Mouse (Mus musculus): ENCODE data around the gene Naa80. TPM values are rescaled to one million over a fixed set of nuclear protein-coding genes. Genes with fewer than 3 reads are reported as not detected.

Naa80 gene
- polyA plus RNA-seq, 1 experiment from 2014 or later: 39.9 TPM

DNA sequence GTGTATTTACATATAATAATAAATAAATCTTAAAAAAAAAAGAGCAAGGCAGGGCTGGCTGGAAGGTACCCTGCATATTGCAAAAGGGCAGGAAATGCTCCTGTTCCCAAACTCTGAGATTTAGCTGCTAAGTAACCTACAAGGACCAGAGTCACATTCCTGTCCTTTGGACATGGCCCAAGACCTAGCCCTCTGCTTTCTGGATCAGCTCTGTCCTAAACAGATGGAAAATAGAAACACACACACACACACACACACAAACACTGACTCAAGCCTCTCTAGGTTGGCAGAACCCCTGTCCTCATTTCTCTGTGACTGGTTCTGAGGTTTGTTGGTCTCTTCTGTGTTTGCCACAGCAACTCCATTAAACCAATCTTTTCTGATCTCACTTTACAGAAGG, 42.3 kb downstream of the Naa80 start:
- Histone ChIP-seq H3K36me3 (ENCODE audit: inconsistent target) (peaks cover 45% of the 10 kb centered on the region), H3K79me2 (ENCODE audit: inconsistent target) (peaks cover 89% of the 10 kb centered on the region), H3K4me3 (ENCODE audit: inconsistent target) (no peak overlapping the region), H3K27ac (no peak overlapping the region)

DNA sequence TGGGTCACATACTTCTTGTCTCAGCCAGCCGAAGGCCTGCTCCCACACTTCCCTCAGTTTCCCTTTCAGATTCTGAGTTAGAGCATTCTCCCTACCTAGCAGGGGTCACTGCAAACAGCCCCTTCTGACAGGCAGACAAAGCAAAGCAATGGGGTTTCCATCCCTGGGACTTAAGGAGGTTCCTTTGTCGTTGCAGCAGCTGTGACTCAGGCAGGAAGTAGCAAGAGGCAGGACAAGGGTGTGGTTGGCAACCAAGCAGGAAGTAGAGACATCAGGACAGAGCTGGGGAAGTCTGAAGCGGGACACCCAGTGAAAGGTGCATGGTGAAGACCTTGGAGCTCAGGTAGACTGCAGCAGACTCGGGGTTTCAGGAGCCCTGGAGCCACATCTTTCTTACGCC, 45.9 kb downstream of the Naa80 start:
- H3K27ac ChIP-seq: peak overlapping the region; percentile 76
- H3K36me3 ChIP-seq (ENCODE audit: inconsistent target): peaks cover 23% of the 10 kb centered on the region
- H3K79me2 ChIP-seq (ENCODE audit: inconsistent target): peaks cover 100% of the 10 kb centered on the region
- 19% methylated on average over 5 of the region's 5 CpGs for WGBS (ENCODE audit: missing documents)
- H3K4me3 ChIP-seq (ENCODE audit: inconsistent target): no peak overlapping the region

DNA sequence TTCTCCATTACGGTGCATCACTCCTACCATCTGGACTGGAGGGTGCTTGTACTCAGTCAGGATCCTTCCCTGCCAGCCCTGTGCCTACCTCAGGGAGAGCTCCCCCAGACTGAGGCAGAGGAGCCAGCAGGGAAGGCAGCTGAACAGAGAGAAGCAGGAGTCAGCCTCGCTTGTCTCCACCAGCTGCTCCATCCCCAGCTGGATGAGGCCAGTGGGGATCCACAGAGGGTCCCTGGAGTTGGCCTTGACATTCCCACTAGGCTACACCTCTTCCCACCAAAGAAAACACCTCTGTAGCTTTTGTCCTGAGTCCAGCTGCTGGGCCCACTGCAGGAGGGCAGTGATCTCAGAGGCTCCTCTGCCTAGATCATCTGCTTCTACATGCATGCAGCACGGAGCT, 46.3 kb downstream of the Naa80 start:
- H3K36me3 ChIP-seq (ENCODE audit: inconsistent target): peaks cover 19% of the 10 kb centered on the region
- H3K27ac ChIP-seq: peak overlapping the region; percentile 76
- peaks cover 100% of the 10 kb centered on the region for H3K79me2 ChIP-seq (ENCODE audit: inconsistent target)
- 65% methylated on average over 3 of the region's 3 CpGs for WGBS (ENCODE audit: missing documents)
- H3K4me3 ChIP-seq (ENCODE audit: inconsistent target): no peak overlapping the region

DNA sequence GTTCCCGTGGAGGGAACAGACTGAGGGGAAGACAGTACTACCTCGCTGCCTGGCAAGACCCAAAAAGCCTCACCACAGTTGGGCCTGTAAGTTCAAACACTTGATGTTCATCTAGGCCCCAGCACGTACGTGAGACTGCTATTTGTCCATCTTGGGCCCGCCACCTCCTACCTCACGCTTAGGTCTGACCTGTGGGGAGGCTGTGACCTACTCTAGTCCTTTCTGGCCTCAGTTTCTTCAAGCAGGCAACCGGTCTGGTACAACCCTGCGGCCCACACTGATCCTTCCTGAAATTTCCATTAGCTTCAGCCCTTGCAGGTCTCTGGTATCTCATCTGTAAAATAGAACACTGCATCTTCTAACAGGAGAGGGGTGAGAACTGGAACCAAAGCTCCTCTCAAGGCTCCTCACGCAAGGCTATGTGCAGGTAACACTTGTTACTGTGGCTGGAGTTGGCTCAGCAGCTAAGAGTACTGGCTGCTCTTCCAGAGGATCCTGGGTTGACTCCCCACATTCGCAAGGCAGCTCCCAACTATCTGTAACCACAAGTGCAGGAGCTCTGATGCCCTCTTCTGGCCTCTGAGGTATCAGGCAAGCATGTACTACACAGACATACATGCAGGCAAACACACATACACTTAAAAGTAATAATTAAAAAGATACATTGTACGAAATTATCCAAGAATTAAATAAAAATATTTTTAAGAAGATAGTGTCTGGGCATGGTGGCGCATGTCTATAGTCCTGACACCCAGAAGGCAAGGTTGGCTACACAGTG, 46.9 kb downstream of the Naa80 start:
- 89% methylated on average over 12 of the region's 12 CpGs for WGBS (ENCODE audit: missing documents)
- Histone ChIP-seq H3K36me3 (ENCODE audit: inconsistent target) (peaks cover 13% of the 10 kb centered on the region; the same call in 1 of the 2 replicates), H3K79me2 (ENCODE audit: inconsistent target) (peaks cover 100% of the 10 kb centered on the region), H3K27ac (peak overlapping the region; percentile 76), H3K4me3 (ENCODE audit: inconsistent target) (no peak overlapping the region)

DNA sequence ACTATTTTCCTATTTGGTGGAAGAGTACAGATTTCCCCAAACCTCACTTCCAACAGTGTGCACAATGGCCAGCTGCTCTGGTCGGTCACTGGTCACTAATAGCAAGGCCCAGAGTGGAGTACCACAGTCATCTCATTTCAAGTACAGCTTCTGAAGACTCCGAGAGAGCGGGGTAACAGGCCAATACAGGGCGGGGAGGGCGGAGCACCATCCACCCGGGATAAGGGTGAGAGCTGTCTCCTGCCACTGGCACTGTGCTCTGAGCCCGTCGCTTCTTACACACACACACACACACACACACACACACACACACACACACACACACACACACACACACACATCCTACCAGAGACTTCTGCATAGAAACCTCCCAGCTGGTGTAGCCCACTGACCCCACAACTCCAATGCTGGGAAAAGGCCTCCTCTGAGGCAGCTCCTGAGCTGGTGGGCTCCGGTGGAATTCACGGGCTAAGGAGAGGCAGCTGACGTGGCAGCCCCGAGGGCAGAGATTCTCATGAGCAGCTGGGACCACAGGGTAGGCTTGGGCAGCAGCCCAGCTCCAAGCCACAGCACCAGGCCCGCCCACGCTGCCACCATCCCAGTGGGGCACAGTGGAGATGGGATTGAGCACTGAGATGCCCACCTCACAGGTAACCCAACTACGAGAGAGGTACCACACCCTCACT, 47.6 kb downstream of the Naa80 start:
- H3K4me3 ChIP-seq (ENCODE audit: inconsistent target): no peak overlapping the region

DNA sequence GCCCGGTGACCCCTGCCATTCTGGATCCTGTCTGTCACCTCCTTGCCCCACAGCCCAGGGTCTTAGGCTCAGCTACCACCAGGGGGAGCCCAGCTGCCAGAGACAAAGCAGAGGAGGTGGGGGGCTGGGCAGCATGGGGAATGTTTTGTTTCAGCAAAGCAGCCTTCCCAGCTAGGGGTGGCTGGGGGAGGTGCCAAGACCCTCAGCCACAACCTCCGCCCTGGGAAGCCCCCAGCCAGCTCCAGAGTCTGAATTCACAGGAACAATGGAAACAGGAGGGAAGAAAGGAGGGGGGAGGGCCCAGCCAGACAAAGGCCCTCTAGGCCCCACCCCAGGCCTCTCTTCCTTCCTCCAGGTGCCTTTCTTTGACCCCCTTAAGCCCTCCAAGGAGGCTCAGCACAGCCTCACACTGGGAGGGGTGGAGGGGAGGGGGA, 48.2 kb downstream of the Naa80 start:
- WGBS (ENCODE audit: missing documents): 5% methylated on average over 2 of the region's 2 CpGs
- Histone ChIP-seq H3K36me3 (ENCODE audit: inconsistent target) (peaks cover 8% of the 10 kb centered on the region; the same call in 1 of the 2 replicates), H3K27ac (peak overlapping the region; percentile 78)

More for the DNA sequence above, 47.6 kb downstream of the Naa80 start:
- 36% methylated on average over 9 of the region's 15 CpGs for WGBS (ENCODE audit: missing documents)
- H3K36me3 ChIP-seq (ENCODE audit: inconsistent target): peaks cover 9% of the 10 kb centered on the region; the same call in 1 of the 2 replicates
- H3K27ac ChIP-seq: peak overlapping the region; percentile 78
- peaks cover 100% of the 10 kb centered on the region for H3K79me2 ChIP-seq (ENCODE audit: inconsistent target)

DNA sequence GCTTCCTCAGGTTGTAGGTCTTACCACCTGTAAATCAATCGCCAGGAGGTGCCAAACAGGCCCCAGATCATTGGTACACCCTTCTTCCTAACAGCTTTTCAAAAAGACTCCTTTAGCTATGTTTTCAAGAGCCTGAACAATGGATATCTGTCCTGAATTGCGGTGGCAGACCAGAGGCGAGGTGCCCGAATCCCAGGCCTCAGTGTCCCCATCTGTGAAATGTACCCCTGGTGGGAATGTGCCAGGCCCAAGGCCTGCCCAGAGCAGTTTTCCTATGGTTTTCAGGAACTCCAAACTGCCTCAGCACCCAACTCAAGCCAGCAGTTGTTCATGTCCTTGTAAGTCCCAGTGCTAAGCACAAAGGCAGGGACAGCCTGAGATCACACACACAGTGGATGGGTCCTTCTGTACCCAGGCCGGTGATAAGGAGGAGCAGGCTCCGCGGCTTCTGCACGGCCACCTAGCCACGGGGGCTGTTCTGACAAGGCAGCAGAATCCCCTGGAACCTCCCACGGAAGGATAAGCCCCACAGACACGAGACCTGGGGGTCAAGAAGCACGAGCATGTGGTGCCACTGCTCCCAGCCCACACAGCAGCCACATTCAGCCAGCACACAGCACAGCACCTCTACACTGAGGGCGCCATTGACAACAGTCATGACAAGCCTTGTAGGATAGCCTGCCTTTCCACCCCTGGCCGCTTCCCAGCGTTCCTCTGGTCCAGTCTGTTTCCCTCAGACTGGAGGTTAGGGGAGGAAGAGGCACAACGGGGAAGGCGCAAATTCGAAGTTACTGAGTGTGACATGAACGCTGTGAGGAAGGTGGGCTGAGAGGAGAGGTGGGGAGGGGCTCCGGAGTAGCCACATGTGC, 48.9 kb downstream of the Naa80 start:
- peaks cover 8% of the 10 kb centered on the region; the same call in 1 of the 2 replicates for H3K36me3 ChIP-seq (ENCODE audit: inconsistent target)
- H3K27ac ChIP-seq: peak overlapping the region; percentile 78
- H3K79me2 ChIP-seq (ENCODE audit: inconsistent target): peaks cover 100% of the 10 kb centered on the region

More for the DNA sequence above, 48.2 kb downstream of the Naa80 start:
- Histone ChIP-seq H3K4me3 (ENCODE audit: inconsistent target) (no peak overlapping the region), H3K79me2 (ENCODE audit: inconsistent target) (peaks cover 100% of the 10 kb centered on the region)

DNA sequence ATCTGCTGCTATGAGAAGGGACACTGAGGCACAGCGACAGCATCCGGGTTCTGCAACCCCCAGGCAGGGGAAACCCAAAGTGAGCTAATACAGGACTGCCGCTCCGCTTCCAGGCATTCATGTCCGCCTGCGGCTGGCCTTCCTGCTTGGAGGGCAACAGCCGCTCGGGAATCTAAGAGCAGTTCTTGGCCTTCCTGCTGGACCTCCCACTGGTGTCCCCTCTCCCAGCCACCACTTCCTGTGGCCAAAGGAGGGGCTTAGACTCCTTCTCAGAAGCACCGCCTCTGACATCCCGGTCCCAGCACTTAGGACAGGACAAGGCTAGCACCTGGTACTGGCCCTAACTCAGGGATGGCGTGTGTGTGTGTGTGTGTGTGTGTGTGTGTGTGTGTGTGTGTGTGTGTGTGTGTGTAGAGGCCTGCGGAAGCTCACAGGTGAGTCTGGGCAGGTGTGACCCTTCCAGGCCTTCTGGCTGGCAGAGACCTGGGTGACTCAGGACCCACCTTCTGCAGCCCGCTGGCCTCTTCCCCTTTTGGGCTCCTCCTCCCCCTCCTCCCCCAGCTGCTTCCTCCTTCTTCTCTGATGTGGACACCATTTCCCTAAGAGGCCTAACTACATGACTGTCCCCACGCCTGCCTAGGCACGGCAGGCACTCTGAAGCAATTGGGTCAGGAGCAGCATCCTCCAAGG, 50.2 kb downstream of the Naa80 start:
- Histone ChIP-seq H3K36me3 (ENCODE audit: inconsistent target) (peaks cover 8% of the 10 kb centered on the region; the same call in 1 of the 2 replicates), H3K4me3 (ENCODE audit: inconsistent target) (peak overlapping the region; percentile 28), H3K79me2 (ENCODE audit: inconsistent target) (peaks cover 100% of the 10 kb centered on the region), H3K27ac (peak overlapping the region; percentile 78)
- 45% methylated on average over 13 of the region's 15 CpGs for WGBS (ENCODE audit: missing documents)

More for the DNA sequence above, 48.9 kb downstream of the Naa80 start:
- H3K4me3 ChIP-seq (ENCODE audit: inconsistent target): no peak overlapping the region
- WGBS (ENCODE audit: missing documents): 65% methylated on average over 19 of the region's 20 CpGs

DNA sequence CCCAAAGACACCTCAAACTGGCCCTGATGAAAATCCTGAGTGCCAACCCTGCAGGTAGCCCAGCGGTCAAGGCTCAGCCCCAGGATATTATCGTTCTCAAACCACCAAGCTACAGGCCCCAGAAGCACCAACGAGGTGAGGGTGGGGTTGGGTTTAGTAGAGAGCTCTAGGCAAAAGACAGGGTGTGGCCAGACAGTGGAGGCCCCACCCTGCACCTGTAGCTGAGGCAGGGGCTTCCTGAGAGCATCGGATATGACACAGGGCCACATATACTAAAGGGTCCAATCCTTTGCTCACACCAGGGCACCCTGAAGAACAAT, 50.7 kb downstream of the Naa80 start:
- WGBS (ENCODE audit: missing documents): 4% methylated on average over 4 of the region's 4 CpGs
- 0 out of 2 replicates have a peak, but pooled peaks cover 8% of the 10 kb centered on the region for H3K36me3 ChIP-seq (ENCODE audit: inconsistent target)
- peak overlapping the region; percentile 78 for H3K27ac ChIP-seq
- H3K79me2 ChIP-seq (ENCODE audit: inconsistent target): peaks cover 100% of the 10 kb centered on the region
- peak overlapping the region; percentile 28 for H3K4me3 ChIP-seq (ENCODE audit: inconsistent target)

DNA sequence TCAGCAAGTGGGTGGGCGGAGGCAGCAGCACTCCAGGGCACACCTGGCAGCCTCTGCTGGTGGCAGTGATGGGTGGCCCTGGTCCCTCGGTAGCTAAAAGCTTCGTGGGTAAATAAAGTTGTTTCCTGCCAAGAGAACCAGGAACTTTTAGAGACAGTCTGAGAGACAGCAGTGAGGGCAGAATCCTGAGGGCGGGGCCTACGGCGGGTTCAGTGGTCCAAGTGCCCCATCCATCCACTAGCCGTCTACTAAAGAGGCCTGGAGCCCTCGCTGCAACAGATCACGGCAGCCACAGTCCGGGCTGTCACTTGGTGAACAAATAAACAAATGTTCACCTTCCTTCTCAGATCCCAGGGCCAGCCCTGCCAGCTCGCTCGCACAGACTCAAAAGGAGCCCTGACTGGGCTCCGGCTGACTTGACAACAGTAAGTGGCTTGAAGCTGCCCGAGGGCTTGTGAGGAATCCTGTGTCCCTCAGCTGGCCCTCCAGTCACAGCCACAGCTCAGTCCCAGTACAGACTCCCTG, 51.3 kb downstream of the Naa80 start:
- H3K4me3 ChIP-seq (ENCODE audit: inconsistent target): peak overlapping the region; percentile 28
- whole genome bisulfite sequencing (ENCODE audit: missing documents): 51% methylated on average over 14 of the region's 14 CpGs
- H3K27ac ChIP-seq: peak overlapping the region; percentile 78
- H3K36me3 ChIP-seq (ENCODE audit: inconsistent target): 0 out of 2 replicates have a peak, but pooled peaks cover 8% of the 10 kb centered on the region
- peaks cover 100% of the 10 kb centered on the region for H3K79me2 ChIP-seq (ENCODE audit: inconsistent target)

DNA sequence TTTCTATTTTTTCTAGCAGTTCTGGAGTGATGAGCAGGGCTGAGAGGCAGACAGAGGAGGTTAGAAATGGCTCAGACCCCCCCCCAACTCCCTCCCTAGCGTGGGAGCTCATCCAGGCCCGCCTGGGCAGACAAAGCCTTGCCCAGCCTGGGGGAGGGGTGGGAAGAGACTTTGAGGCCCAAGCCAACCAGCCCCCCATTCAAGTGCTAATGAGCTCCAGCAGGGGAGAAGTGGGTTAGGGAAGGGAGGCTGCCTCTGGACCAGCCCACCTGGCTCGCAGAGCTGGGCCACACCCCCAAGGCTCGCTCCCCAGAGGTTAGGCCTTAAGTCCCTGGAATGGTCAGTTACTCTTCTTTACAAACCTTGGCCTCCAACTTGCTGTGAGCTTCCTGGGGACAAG, 51.9 kb downstream of the Naa80 start:
- peak overlapping the region; percentile 78; the same call in 1 of the 2 replicates for H3K27ac ChIP-seq

DNA sequence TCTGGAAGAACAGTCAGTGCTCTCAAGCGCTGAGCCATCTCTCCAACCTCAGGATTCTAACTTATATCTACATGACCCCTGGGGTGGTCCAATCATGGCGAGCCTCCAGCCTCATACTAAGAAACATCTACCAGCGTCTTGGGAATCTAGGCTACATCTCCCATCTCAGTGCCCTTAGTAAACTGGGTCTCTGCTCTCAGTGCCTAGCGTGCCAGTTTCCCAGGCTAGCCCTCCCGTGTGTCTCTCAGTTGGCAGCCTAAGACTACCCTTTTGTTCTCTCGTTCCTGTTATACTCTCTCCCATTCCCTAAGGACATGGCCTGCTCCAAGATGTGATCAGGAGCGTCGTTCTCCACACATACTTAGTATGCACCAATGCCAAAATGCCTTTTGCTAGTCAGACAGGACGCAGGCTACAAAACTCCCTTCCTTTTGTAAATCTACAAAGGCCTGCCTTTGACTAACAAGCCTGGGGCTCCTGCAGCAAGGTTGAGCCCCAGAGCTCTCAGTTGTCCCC, 52.7 kb downstream of the Naa80 start:
- H3K79me2 ChIP-seq (ENCODE audit: inconsistent target): peaks cover 87% of the 10 kb centered on the region
- H3K4me3 ChIP-seq (ENCODE audit: inconsistent target): no peak overlapping the region
- 0 out of 2 replicates have a peak, but pooled peaks cover 8% of the 10 kb centered on the region for H3K36me3 ChIP-seq (ENCODE audit: inconsistent target)
- WGBS (ENCODE audit: missing documents): 92% methylated on average over 8 of the region's 9 CpGs
- peak overlapping the region; percentile 87; the same call in 1 of the 2 replicates for H3K27ac ChIP-seq

More for the DNA sequence above, 51.9 kb downstream of the Naa80 start:
- Histone ChIP-seq H3K79me2 (ENCODE audit: inconsistent target) (peaks cover 95% of the 10 kb centered on the region), H3K4me3 (ENCODE audit: inconsistent target) (no peak overlapping the region), H3K36me3 (ENCODE audit: inconsistent target) (0 out of 2 replicates have a peak, but pooled peaks cover 8% of the 10 kb centered on the region)
- 64% methylated on average over 4 of the region's 4 CpGs for WGBS (ENCODE audit: missing documents)

DNA sequence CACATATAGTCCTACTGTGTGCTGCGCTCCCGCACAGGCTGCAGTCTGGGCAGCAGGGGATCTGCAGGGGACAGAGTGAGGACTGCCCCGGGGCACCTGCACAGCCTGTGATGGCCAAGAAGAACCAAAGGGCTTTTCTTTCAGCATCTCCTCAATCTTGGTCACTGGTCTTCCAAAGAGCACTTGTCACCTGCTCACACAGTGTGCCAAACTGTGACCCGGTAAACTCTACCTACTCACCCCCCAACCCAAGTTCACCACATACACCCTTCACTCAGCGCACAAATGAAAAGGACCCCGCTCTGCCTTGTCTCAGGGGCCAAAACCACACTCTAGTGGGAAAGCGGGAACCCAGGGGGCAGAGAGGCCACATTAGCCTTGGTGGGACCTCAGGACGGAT, 53.2 kb downstream of the Naa80 start:
- Histone ChIP-seq H3K36me3 (ENCODE audit: inconsistent target) (0 out of 2 replicates have a peak, but pooled peaks cover 8% of the 10 kb centered on the region), H3K79me2 (ENCODE audit: inconsistent target) (peaks cover 82% of the 10 kb centered on the region), H3K4me3 (ENCODE audit: inconsistent target) (peak overlapping the region; percentile 99), H3K27ac (peak overlapping the region; percentile 87)
- WGBS (ENCODE audit: missing documents): 93% methylated on average over 8 of the region's 8 CpGs
